Mouse (Mus musculus) lung, adult 2 months (tissue): ENCODE measurements around the gene Tph2.

ENCODE experiments used
- CTCF ChIP-seq: fragments of 200-500 bp; IDR thresholded peaks from 2 replicates; pipeline ENCODE4 v1.5.1; 2011; ENCODE audit warnings: mild to moderate bottlenecking, low read length, control low read depth; ENCODE audit not compliant: insufficient read depth
- POLR2A ChIP-seq: fragments of 200-500 bp; IDR thresholded peaks from 2 replicates; pipeline ENCODE4 v1.6.1; 2011; ENCODE audit warnings: low read depth, mild to moderate bottlenecking, control low read depth, low read length, borderline replicate concordance; ENCODE audit errors: extremely low read depth

GRCm38 (mm10) chr10:115169410-115169809 is 15.4 kb downstream of the Tph2 start:
- TF ChIP-seq POLR2A (no peak), CTCF (no peak)
